ENCODE assay signal across 8 mouse cellular contexts in the genomic region with DNA sequence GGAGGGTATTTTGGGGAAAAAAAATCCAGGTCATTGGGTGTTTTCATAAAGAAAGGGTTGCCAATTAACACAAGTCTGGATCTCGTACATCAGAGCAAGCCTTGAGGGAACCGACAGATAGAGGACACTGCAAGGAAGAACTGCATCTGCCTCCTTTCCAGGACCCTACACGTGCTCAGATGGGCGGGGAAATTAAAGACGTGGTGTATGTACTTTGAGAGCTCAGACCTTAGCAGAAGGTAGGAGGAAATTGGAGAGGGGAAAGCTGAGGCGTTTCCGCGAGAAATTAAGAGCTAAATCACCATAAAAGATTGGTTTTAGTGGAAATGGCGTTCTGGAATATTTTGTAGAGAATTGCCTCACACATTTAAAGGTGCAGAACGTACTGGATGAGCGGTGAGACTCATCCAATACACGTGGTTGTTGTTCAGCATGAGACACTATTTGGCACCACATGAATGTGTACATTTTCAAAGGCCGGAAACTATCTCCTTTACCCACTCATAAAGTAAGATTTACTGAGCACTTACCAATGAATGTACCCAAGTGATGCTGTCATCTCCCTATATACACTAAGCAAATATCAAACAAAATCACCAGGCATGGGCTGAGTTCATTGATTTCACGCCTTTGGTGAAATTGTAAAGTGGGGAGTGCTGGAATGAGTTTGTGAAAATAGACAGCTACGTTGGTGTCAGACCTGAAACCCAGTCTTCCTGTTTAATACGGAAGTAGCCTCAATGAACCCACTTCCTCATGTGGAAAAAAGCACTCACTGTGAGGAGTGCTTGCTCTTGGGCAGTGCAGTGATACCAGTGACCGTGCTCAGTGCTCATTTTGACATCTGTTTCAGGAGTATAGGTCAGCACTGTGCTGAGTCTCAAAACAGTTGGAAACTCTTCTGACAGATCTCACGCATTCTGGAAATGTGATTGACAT. TPM values are rescaled to one million over a fixed set of nuclear protein-coding genes. Genes with fewer than 3 reads are reported as not detected.
DNase-seq lines count a peak whose midpoint lies in the region; ATAC-seq and TF ChIP-seq lines count a peak whose summit lies in the region.

No protein-coding gene starts in this region.

- WGBS in heart, postnatal 0 days: 29% methylated on average over 18 of the region's 18 CpGs
- WGBS in liver, embryonic 11.5 days: 23% methylated on average over 18 of the region's 18 CpGs

- TF ChIP-seq CTCF in heart, postnatal 0 days (IDR thresholded peaks at IDR 0.05; ENCODE audit: low read depth): no peak

- no peaks in the 10 kb centered on the region for H3K9me3 ChIP-seq in heart, postnatal 0 days (replicated peaks; ENCODE audit: control insufficient read depth, low read length)
- H3K9me3 ChIP-seq in liver, embryonic 11.5 days (ENCODE audit: control insufficient read depth, low read length): no peaks in the 10 kb centered on the region

- H3K36me3 ChIP-seq in heart, postnatal 0 days (replicated peaks; ENCODE audit: control insufficient read depth, insufficient read depth, low read length): peaks cover 18% of the 10 kb centered on the region
- peaks cover 9% of the 10 kb centered on the region for H3K36me3 ChIP-seq in liver, embryonic 11.5 days (ENCODE audit: control insufficient read depth, insufficient read depth, low read length)

- peak overlapping the region; percentile 88 for H3K27ac ChIP-seq in heart, postnatal 0 days (ENCODE audit: low read depth)
- H3K27ac ChIP-seq in liver, embryonic 11.5 days (ENCODE audit: low read depth, low read length): peak overlapping the region; percentile 82

- no peaks in the 10 kb centered on the region for H3K27me3 ChIP-seq in heart, postnatal 0 days (ENCODE audit: control insufficient read depth, insufficient read depth, low read length)
- no peaks in the 10 kb centered on the region for H3K27me3 ChIP-seq in liver, embryonic 11.5 days (replicated peaks; ENCODE audit: control insufficient read depth, insufficient read depth, low read length)

- peak overlapping the region; percentile 95 for H3K4me3 ChIP-seq in heart, postnatal 0 days (ENCODE audit: low read depth, low read length)
- peak overlapping the region; percentile 83 for H3K4me3 ChIP-seq in liver, embryonic 11.5 days (ENCODE audit: low read depth, low read length)

- peak overlapping the region; percentile 91 for H3K9ac ChIP-seq in heart, postnatal 0 days (replicated peaks; ENCODE audit: low read depth, low read length)
- peak overlapping the region; percentile 84 for H3K9ac ChIP-seq in liver, embryonic 11.5 days (ENCODE audit: low read depth, low read length)

- peak overlapping the region; percentile 96 for H3K4me2 ChIP-seq in heart, postnatal 0 days (ENCODE audit: low read depth, low read length)
- peak overlapping the region; percentile 80 for H3K4me2 ChIP-seq in liver, embryonic 11.5 days

- DNase-seq in adrenal gland, postnatal 14 days: peak; percentile 32
- DNase-seq in adrenal gland, adult 18-20 months (ENCODE audit: low spot score in 2 of 2): no peak
- peak; percentile 18 for DNase-seq in urinary bladder, postnatal 25 days (ENCODE audit: low spot score)
- DNase-seq in urinary bladder, adult 2 months (ENCODE audit: low spot score): no peak
- no peak for DNase-seq in heart, postnatal 0 days (ENCODE audit: low spot score)
- DNase-seq in liver, embryonic 11.5 days (ENCODE audit: low spot score): no peak
- DNase-seq in ovary, adult 18-20 months (ENCODE audit: low spot score): no peak

- no peak for TF ChIP-seq EP300 in heart, postnatal 0 days (IDR thresholded peaks at IDR 0.05; ENCODE audit: low read depth)

- no peak for ATAC-seq in heart, postnatal 0 days (ENCODE audit: insufficient read depth, low read depth)
- no peak for ATAC-seq in liver, embryonic 11.5 days (replicated peaks; ENCODE audit: low FRiP score)
- peak; percentile 64 for ATAC-seq in monocyte, adult 5-6 weeks (replicated peaks; ENCODE audit: insufficient number of reproducible peaks, low FRiP score, low TSS enrichment, poor library complexity, severe bottlenecking)

- H3K4me1 ChIP-seq in heart, postnatal 0 days (ENCODE audit: control insufficient read depth, insufficient read depth): peaks cover 21% of the 10 kb centered on the region
- peaks cover 9% of the 10 kb centered on the region; the same call in 1 of the 2 replicates for H3K4me1 ChIP-seq in liver, embryonic 11.5 days (replicated peaks; ENCODE audit: control insufficient read depth, insufficient read depth, low read length)

RNA-seq across cellular contexts. Expression of a gene that starts 0.9 kb away (rescaled TPM):
- 70.1 and 70.4 TPM in 2 replicates for total RNA-seq in adrenal gland, postnatal 14 days (2021)
- total RNA-seq in adrenal gland, adult 18-20 months (2021): 10 to 100 TPM; 59.5 to 90.4 TPM
- 34.5 and 34.6 TPM in 2 replicates for polyA plus RNA-seq in urinary bladder, adult 2 months (2012; rRNA removed)
- 29.8 and 37.5 TPM in 2 replicates for total RNA-seq in heart, postnatal 0 days (2014; rRNA removed; ENCODE audit: low replicate concordance)
- polyA plus RNA-seq in heart, postnatal 0 days (2015; fragmentation: Nextera tagmentation; extraction: Ambion mirVana): 42.1 and 43.4 TPM in 2 replicates
- polyA plus RNA-seq in liver, embryonic 11.5 days (2014; fragmentation: Nextera tagmentation; extraction: Ambion mirVana): 42.0 and 42.8 TPM in 2 replicates
- 25.2 to 56.4 TPM (median 39.1 TPM) in 3 replicates for total RNA-seq in monocyte, adult 5-6 weeks (2017)

RNA-seq across cellular contexts. Expression of a gene that starts 1.8 kb away (rescaled TPM):
- total RNA-seq in adrenal gland, postnatal 14 days (2021): 63.3 and 77.7 TPM in 2 replicates
- 10 to 100 TPM; 42.4 to 59.8 TPM for total RNA-seq in adrenal gland, adult 18-20 months (2021)
- polyA plus RNA-seq in urinary bladder, adult 2 months (2012; rRNA removed): 46.1 and 52.6 TPM in 2 replicates
- total RNA-seq in heart, postnatal 0 days (2014; rRNA removed; ENCODE audit: low replicate concordance): 26.7 and 28.6 TPM in 2 replicates
- 51.8 and 52.5 TPM in 2 replicates for polyA plus RNA-seq in heart, postnatal 0 days (2015; fragmentation: Nextera tagmentation; extraction: Ambion mirVana)
- 110 and 117 TPM in 2 replicates for polyA plus RNA-seq in liver, embryonic 11.5 days (2014; fragmentation: Nextera tagmentation; extraction: Ambion mirVana)
- total RNA-seq in monocyte, adult 5-6 weeks (2017): 90.5 to 117 TPM (median 105 TPM) in 3 replicates

RNA-seq across cellular contexts. Expression of a gene that starts 29.2 kb away (rescaled TPM):
- 73.4 and 79.7 TPM in 2 replicates for total RNA-seq in adrenal gland, postnatal 14 days (2021)
- total RNA-seq in adrenal gland, adult 18-20 months (2021): 10 to 100 TPM; 51.0 to 60.2 TPM
- 106 and 150 TPM in 2 replicates for polyA plus RNA-seq in urinary bladder, adult 2 months (2012; rRNA removed)
- 41.3 and 59.2 TPM in 2 replicates for total RNA-seq in heart, postnatal 0 days (2014; rRNA removed; ENCODE audit: low replicate concordance)
- polyA plus RNA-seq in heart, postnatal 0 days (2015; fragmentation: Nextera tagmentation; extraction: Ambion mirVana): 44.8 and 49.0 TPM in 2 replicates
- polyA plus RNA-seq in liver, embryonic 11.5 days (2014; fragmentation: Nextera tagmentation; extraction: Ambion mirVana): 45.0 and 47.5 TPM in 2 replicates
- total RNA-seq in monocyte, adult 5-6 weeks (2017): 10.9 to 21.8 TPM (median 14.6 TPM) in 3 replicates

Comparison
In these comparisons a context has a peak if more than half of its experiments do, and no peak if none do; other contexts are left out.
1. DNase-seq: peak in adrenal gland, postnatal 14 days (single experiment) and urinary bladder, postnatal 25 days (single experiment); none in adrenal gland, adult 18-20 months (0 of 2), urinary bladder, adult 2 months (single experiment), heart, postnatal 0 days (single experiment), liver, embryonic 11.5 days (single experiment) and ovary, adult 18-20 months (single experiment).